Mouse (Mus musculus): Measurements from ENCODE around the gene Gm49416. TPM values are rescaled to one million over a fixed set of nuclear protein-coding genes. Genes with fewer than 3 reads are reported as not detected.
A peak's percentile ranks its signal among the peaks of the same experiment; 100 is the strongest.

Gm49416 gene
- polyA plus RNA-seq, 1 experiment, result 0.61 TPM

DNA sequence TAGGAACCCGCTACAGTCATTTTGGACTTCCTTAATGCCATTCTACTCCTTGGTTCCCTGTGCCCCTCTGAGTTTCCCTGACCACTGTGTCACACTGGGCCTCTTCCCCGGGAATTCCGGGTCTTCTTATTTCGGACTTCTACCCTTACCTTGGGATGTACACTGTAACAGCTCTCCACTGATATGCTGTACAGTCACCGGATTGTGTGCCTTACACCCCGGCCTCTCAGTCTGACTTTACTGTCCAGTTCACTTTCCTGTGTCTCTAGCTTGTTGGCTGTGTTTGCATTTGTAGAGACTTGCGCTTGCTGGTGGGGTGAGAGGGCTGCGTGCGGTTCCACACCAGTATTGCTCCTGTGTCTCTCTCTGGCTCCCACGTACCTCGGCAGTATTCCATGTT is 41.4 kb downstream of the Gm49416 start:
- TF ChIP-seq CTCF (IDR thresholded peaks at IDR 0.05; ENCODE audit: control insufficient read depth, insufficient read depth, insufficient read length), result no peak
- TF ChIP-seq FOSL1 (IDR thresholded peaks at IDR 0.05; ENCODE audit: insufficient read depth, low read length, poor library complexity, severe bottlenecking), result no peak
- no peak for TF ChIP-seq MYOD1 (IDR thresholded peaks at IDR 0.05; ENCODE audit: control insufficient read depth, insufficient read length, low read depth)
- TF ChIP-seq MAX (IDR thresholded peaks at IDR 0.05), result no peak
- no peak for TF ChIP-seq MYOG (IDR thresholded peaks at IDR 0.05; ENCODE audit: control insufficient read depth, extremely low read depth, insufficient read length)
- TF ChIP-seq USF1 (IDR thresholded peaks at IDR 0.05; ENCODE audit: low read depth), result no peak
- no peak for TF ChIP-seq CEBPB (IDR thresholded peaks at IDR 0.05; ENCODE audit: low read depth)

DNA sequence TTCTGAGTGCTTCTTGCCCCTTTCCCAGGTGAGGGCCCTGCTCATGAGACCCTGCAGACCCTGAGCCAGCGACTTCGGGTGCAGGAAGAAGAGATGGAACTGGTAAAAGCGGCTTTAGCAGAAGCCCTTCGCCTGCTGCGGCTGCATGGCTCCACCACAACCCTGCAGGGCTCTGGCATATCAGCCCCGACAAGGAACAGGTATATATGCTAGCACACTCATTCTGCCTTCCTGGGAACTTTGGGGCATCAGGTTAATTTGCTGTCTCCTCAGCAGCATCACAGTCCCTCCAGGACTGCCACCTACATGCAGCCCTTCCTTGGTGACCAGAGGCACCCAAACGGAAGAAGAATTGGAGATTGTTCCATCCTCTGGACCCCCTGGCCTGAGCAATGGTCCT is 42.0 kb downstream of the Gm49416 start:
- Histone ChIP-seq H3ac (ENCODE audit: control insufficient read depth, insufficient read length, low read depth) (peak overlapping the region; percentile 73), H3K79me2 (ENCODE audit: control insufficient read depth, insufficient read depth) (peaks cover 17% of the 10 kb centered on the region), H3K27me3 (ENCODE audit: control insufficient read depth, insufficient read depth, insufficient read length) (no peaks in the 10 kb centered on the region), H3K4me3 (ENCODE audit: insufficient read depth, poor library complexity, severe bottlenecking) (no peak overlapping the region), H3K36me3 (ENCODE audit: control insufficient read depth, insufficient read depth) (peaks cover 25% of the 10 kb centered on the region), H3K79me3 (ENCODE audit: low read depth) (peaks cover 10% of the 10 kb centered on the region)
- TF ChIP-seq MYOD1 (IDR thresholded peaks at IDR 0.05; ENCODE audit: control insufficient read depth, insufficient read length, low read depth) (no peak), MAX (IDR thresholded peaks at IDR 0.05) (no peak), CTCF (IDR thresholded peaks at IDR 0.05; ENCODE audit: control insufficient read depth, insufficient read depth, insufficient read length) (no peak), USF1 (IDR thresholded peaks at IDR 0.05; ENCODE audit: low read depth) (no peak), FOSL1 (IDR thresholded peaks at IDR 0.05; ENCODE audit: insufficient read depth, low read length, poor library complexity, severe bottlenecking) (no peak), MYOG (IDR thresholded peaks at IDR 0.05; ENCODE audit: control insufficient read depth, extremely low read depth, insufficient read length) (no peak)

More for the DNA sequence above, 41.4 kb downstream of the Gm49416 start:
- Histone ChIP-seq H3K79me3 (ENCODE audit: low read depth) (peaks cover 10% of the 10 kb centered on the region), H3K27me3 (ENCODE audit: control insufficient read depth, insufficient read depth, insufficient read length) (no peaks in the 10 kb centered on the region), H3ac (ENCODE audit: control insufficient read depth, insufficient read length, low read depth) (peak overlapping the region; percentile 73), H3K4me3 (ENCODE audit: insufficient read depth, poor library complexity, severe bottlenecking) (peak overlapping the region; percentile 59), H3K36me3 (ENCODE audit: control insufficient read depth, insufficient read depth) (peaks cover 19% of the 10 kb centered on the region), H3K79me2 (ENCODE audit: control insufficient read depth, insufficient read depth) (peaks cover 17% of the 10 kb centered on the region)

DNA sequence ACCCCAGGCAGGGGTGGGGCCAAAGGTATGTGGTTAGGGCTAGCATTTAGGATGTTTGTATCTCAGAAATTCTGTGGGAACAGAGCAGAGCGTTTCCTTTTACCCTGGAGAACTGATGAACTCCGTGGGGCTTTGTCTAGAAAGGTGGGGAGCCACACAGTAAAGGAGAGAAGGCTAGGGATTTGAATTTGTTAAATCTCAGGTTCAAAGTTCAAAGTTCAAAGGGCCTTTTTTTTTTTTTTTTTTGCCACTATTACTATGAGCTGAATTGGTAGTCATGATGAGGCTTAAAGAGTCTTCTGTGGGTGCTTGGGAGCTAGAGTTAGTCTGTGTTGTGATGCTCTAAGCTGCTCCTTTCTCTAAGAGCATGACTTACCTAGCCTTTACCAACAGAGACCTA is 48.0 kb downstream of the Gm49416 start:
- no peak overlapping the region for H3K4me3 ChIP-seq (ENCODE audit: insufficient read depth, poor library complexity, severe bottlenecking)
- TF ChIP-seq MYOG (IDR thresholded peaks at IDR 0.05; ENCODE audit: control insufficient read depth, extremely low read depth, insufficient read length) (no peak), CTCF (IDR thresholded peaks at IDR 0.05; ENCODE audit: control insufficient read depth, insufficient read depth, insufficient read length) (no peak), USF1 (IDR thresholded peaks at IDR 0.05; ENCODE audit: low read depth) (no peak), MAX (IDR thresholded peaks at IDR 0.05) (no peak), MYOD1 (IDR thresholded peaks at IDR 0.05; ENCODE audit: control insufficient read depth, insufficient read length, low read depth) (no peak), CEBPB (IDR thresholded peaks at IDR 0.05; ENCODE audit: low read depth) (no peak)
- H3K36me3 ChIP-seq (ENCODE audit: control insufficient read depth, insufficient read depth), result peaks cover 59% of the 10 kb centered on the region

DNA sequence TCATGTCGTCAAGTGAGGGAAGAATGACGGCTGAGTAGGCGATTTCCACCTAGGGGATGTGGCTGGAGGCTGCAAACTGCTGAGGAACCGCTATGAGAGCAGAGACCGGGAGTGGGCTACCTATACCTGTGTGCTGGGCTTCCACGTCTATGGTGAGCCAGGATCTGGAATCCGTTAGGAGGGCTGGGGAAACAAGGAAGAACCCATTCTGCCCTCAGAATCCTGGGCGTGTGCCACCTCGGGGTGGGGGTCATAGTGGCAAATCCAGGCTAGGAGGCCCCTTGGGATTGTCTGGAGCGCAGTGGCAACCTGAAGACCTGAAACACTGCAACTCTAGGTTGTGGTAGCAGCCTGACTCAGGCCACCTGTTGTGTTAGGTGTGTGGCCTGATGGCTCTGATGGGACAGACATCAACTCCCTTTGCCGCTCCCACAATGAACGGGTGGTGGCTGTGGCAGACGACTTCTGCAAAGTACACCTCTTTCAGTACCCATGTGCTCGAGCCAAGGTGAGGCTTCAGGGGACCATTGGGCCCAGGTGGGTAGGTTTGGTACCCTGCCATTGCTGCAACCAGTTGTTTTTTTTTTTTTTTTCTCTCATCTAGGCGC is 51.9 kb downstream of the Gm49416 start:
- H3K27me3 ChIP-seq (ENCODE audit: control insufficient read depth, insufficient read depth, insufficient read length), result no peaks in the 10 kb centered on the region
- H3K36me3 ChIP-seq (ENCODE audit: control insufficient read depth, insufficient read depth), result peaks cover 74% of the 10 kb centered on the region
- TF ChIP-seq MYOG (IDR thresholded peaks at IDR 0.05; ENCODE audit: control insufficient read depth, extremely low read depth, insufficient read length) (no peak), CTCF (IDR thresholded peaks at IDR 0.05; ENCODE audit: control insufficient read depth, insufficient read depth, insufficient read length) (no peak), USF1 (IDR thresholded peaks at IDR 0.05; ENCODE audit: low read depth) (no peak), CEBPB (IDR thresholded peaks at IDR 0.05; ENCODE audit: low read depth) (no peak), FOSL1 (IDR thresholded peaks at IDR 0.05; ENCODE audit: insufficient read depth, low read length, poor library complexity, severe bottlenecking) (no peak), MAX (IDR thresholded peaks at IDR 0.05) (no peak), MYOD1 (IDR thresholded peaks at IDR 0.05; ENCODE audit: control insufficient read depth, insufficient read length, low read depth) (no peak)
- no peak overlapping the region for H3K4me3 ChIP-seq (ENCODE audit: insufficient read depth, poor library complexity, severe bottlenecking)
- H3ac ChIP-seq (ENCODE audit: control insufficient read depth, insufficient read length, low read depth), result no peak overlapping the region
- H3K79me2 ChIP-seq (ENCODE audit: control insufficient read depth, insufficient read depth), result peaks cover 46% of the 10 kb centered on the region
- peaks cover 32% of the 10 kb centered on the region for H3K79me3 ChIP-seq (ENCODE audit: low read depth)

More for the DNA sequence above, 48.0 kb downstream of the Gm49416 start:
- Histone ChIP-seq H3K27me3 (ENCODE audit: control insufficient read depth, insufficient read depth, insufficient read length) (no peaks in the 10 kb centered on the region), H3K79me3 (ENCODE audit: low read depth) (peaks cover 1% of the 10 kb centered on the region), H3ac (ENCODE audit: control insufficient read depth, insufficient read length, low read depth) (no peak overlapping the region), H3K79me2 (ENCODE audit: control insufficient read depth, insufficient read depth) (peaks cover 7% of the 10 kb centered on the region)

DNA sequence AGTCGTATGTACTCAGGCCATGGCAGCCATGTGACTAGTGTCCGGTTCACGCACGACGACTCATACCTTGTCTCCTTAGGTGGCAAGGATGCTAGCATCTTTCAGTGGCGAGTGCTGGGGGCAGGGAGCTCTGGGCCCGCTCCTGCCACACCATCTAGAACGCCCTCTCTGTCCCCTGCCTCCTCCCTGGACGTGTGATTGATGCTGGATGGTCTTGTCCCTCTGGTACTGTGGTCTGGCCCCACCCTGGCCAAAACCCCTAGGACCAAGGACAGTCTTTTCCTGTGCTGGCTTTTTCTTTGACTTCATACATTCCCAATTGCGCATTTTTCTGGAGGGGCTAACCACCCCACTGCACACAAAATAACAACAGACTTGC is 52.4 kb downstream of the Gm49416 start:
- H3K27me3 ChIP-seq (ENCODE audit: control insufficient read depth, insufficient read depth, insufficient read length), result no peaks in the 10 kb centered on the region
- peaks cover 32% of the 10 kb centered on the region for H3K79me3 ChIP-seq (ENCODE audit: low read depth)
- peak overlapping the region; percentile 43 for H3ac ChIP-seq (ENCODE audit: control insufficient read depth, insufficient read length, low read depth)
- H3K4me3 ChIP-seq (ENCODE audit: insufficient read depth, poor library complexity, severe bottlenecking), result peak overlapping the region; percentile 16
- H3K36me3 ChIP-seq (ENCODE audit: control insufficient read depth, insufficient read depth), result peaks cover 75% of the 10 kb centered on the region
- peaks cover 51% of the 10 kb centered on the region for H3K79me2 ChIP-seq (ENCODE audit: control insufficient read depth, insufficient read depth)
- TF ChIP-seq MYOG (IDR thresholded peaks at IDR 0.05; ENCODE audit: control insufficient read depth, extremely low read depth, insufficient read length) (no peak), CEBPB (IDR thresholded peaks at IDR 0.05; ENCODE audit: low read depth) (no peak)

Data from C2C12 (cell line).